Mouse (Mus musculus): ENCODE measurements around the gene Tmcc3.
A peak's percentile ranks its signal among the peaks of the same experiment; 100 is the strongest.

Tmcc3 gene

DNA sequence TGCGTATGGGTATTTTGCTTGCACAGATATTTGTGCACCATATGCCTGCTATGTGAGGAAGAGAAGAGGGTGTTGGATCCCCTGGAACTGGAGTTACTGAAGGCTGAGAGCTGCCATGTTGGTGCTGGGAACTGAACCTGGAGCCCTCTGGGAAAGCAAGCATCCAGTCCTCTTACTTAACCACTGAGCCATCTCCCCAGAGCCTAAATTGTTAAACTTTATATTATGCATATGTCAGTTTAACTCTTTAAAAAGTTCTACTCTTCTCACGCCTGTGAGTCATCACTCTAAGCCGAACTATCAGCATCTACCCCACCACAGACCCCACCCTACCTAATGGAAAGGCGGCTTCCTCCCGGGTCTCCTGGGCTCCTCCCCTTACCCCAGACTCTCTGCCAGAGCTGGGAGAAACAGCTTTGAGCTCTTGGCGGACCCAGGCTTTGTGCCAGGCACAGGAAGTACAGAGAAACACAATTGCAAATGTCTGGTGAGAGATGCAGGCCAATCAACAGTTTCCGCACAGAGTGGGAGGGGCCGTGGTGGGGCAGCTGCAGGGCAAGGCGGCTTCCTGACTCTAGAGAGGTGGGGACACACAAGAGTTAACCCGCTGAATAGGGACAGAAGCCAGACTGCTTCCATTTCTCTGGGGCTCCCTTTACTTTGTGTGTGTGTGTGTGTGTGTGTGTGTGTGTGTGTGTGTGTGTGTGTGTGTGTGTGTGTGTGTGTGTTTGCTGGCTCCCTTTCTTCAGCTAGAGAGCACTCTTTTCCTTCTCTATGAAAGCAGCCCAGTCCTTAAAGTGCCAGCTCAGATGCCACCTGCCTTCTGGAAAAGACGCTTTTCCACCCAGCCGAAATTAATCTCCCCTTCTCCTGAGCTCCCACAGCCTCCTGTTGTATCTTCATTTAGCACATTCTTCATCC, 114.5 kb downstream of the Tmcc3 start:
- DNase-seq: peak; percentile 93

DNA sequence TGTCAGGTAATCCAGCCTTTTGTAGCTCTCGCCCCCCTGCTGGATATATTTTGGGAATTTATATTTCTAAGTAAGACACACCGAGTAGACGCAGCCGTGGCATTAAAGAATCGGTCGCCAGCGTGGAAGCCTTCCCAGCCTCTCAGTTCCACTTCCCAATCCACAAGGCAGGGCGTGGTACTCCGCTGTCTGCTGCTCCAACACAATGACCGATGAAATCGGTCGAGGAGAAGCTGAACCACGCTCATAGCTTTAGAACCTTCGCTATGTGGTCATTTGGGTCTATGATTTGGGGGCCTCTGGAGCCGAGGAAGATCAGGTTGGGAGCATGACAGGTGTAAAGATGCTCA, 115.1 kb downstream of the Tmcc3 start:
- no peak for DNase-seq

DNA sequence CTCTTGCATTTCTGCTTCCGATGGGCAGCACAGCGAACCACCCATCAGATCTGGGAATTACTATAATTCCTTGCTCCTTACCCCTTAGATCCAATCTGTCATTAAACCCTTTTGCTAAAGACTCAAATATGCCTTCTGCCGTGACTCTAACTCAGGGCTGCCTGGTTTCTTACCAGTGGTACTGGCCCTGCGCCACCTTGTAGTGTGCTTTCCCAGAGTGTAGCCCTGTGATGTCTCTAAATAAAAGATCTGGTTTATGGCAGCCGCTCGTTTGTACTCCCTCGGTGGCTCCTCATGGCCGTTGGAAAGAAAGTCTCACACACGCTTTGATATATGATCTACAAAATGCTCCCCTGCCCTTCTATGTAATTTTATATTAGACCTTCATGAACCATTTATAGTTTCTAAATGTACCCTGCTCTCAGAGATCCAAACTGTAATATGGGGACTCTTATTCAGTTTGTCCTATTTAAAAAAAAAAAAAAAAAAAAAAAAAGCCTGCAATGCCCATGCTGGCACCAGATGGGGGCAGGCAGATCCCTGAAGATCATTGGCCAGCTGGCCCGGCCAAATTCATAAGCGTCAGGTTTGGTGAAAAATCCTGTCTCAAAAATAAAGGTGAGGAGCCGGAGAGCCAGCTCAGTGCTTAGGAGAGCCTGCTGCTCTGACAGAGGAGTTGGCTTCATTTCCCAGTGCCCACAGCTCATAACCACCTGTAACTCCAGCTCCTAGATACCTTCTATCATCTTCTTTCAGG, 116.6 kb downstream of the Tmcc3 start:
- no peak for DNase-seq

DNA sequence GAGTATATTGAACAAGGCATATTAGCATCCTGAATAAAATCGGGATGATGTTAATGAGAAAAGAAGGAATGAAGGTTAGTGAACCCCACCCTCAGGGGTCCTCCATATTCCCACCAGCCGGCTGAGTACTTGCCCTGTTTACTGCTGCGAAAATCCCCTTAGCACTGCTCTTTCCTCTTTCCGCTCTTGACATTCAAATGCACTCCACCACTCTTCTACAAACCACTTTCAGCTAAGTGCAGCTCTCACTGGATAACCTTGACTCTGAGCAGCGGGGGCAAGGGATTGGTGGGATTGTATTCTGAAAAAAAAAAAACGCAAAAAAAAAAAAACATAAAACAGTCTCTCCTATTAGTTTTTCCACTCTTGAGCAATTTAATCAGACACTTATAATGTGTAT, 118.8 kb downstream of the Tmcc3 start:
- DNase-seq: no peak

DNA sequence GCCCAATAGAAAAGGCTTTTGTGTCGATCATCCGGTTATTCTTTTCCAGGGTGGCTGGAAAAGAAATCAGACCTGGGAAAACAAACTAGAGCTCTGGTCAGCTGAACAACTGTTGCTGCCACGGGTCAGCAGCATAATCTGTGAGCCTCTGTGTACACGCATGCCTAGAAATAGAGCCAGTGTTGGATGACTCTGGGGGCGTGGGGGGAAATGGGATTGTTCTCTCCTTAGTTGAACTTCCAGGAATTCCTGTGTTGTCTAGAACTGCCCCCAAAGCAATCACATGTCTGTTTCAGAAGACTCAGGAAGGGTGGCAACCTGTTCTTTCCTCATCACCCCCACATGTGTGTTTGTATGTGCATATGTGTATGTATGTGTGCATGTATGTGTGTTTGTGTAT, 121.2 kb downstream of the Tmcc3 start:
- DNase-seq: no peak

DNA sequence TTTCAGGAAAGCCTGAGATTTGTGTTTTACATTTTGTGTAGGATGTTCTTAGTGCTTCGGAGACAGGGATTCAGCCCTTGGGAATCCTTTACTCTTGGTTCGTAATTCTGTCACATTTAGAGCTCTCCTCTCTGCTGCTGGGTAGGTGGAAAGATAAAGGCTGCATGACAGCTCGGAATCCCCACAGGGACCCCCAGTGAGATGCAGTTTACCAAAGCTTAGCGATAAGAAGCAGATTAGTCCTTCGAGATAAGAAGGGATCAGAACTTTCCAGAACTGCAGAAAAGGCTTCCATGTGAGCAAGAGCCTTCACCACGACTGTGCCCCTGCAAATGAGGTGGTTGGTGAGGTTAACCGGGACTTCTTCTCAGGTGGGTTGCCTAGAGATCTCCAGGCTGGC, 122.2 kb downstream of the Tmcc3 start:
- no peak for DNase-seq

DNA sequence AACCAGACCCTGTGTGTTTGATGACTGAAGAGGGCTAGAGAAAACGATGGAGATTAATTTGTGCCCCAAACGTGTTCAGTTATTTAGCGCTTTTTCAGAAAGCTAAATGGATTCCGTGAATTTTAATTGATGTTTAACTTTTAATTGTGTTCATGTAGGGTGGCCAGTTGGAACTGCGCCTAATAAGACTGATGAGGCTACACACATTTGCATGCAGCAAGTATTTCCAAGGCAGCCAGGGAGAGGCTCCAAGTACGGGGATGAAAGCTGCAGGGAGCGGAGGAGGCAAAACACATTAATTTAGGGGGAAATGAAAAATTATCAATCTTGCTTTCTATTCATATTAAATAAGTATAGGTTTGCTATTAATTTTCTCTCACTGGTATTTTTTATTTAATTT, 131.0 kb downstream of the Tmcc3 start:
- DNase-seq: no peak

DNA sequence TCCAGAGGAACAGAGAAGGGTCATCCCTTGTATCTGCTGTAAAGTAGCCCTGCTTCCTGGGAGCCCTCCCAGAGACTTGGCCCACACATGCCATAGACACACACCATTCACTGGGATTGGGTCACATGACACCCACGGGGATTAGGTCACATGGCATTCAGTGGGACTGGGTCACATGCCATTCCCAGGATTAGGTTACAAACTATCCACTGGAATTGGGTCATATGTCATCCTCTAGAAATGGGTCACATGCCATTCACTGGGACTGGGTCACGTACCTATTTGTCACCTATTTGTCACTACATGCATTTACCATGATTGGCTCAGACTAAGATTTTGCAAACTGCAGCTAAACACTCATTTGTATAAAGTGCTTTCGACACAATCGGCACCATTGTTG, 131.7 kb downstream of the Tmcc3 start:
- DNase-seq: no peak

DNA sequence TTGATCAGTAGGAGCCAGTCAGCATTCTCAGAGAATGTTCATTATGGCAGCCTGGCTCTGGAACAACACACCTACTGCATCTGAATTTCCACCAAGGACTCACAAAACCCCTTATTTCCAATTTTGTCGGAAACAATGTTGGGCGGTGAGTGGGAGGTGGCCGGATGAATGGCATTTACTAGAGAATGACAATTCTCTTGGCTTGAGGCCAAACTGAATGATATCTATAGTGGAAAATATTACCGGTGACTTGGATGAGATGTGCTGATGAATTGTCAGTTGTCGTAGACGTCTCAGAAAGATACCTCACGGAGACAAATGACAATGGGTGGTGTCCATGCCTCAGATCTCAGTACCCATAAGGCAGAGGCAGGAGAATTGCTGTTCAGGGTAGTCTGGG, 133.4 kb downstream of the Tmcc3 start:
- no peak for DNase-seq

DNA sequence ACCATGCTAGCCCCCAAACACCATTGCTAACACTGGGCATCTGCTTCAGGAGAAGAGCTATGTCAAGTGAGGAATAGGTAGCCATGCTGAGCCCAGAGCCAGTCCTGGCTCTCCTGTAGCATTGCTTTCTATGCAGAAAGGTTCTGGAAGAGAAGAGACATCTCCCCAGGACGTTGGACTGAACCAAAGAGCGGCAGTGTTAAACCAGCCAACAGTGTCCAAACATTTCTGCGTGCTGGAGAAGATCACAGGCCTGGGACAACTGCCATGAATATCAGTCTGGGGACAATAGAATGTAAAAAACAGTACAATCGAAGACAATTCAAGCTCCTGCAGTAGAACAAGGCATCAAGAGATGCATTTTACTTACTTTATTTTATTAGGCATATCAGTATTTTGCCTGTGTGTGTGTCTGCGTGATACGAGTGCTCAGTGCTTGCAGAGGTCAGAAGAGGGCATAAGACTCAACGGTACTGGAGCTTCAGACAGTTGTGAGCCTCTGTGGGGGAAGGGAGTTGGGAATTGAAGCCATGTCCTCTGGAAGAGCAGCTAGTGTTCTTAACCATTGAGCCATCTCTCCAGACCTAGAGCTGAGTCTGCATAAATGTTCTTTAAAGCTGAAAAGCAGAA, 134.7 kb downstream of the Tmcc3 start:
- no peak for DNase-seq

DNA sequence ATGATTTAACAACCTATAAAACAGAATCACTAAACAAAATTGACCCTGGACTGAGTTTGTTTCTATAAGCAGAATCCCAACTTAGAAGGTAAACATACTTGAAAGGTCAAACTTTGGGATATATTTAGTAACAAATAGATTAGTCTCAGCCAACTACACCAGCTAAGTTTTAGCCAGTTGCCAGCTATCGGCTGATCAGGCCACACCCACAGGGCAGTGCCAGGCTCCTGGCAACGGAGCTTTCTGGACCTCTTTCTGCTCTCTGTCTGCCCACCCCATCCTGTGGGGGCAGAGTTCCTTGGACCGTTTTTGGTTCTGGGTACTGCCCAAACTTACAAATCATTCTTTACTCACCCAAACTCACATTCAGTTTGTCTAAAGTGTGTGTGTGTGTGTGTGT, 137.9 kb downstream of the Tmcc3 start:
- DNase-seq: no peak

DNA sequence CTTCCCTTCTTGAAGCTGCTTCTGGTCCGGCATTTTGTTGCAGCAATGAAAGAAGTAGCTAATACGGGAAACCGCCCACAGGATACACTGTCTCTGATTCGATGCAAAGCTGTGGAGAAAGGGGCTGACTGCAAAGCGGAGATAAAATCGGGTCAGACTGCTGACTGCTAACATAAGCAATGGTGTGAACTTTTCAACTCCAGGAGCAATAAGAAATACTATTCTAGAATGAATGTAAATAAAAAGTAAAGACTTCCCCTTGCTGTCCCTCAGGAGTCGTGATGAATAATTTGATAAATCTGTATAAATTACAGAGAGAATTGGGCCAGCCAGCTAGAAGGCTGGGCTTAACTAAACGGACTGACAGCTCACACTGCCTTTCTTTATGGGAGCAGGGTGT, 139.0 kb downstream of the Tmcc3 start:
- no peak for DNase-seq

DNA sequence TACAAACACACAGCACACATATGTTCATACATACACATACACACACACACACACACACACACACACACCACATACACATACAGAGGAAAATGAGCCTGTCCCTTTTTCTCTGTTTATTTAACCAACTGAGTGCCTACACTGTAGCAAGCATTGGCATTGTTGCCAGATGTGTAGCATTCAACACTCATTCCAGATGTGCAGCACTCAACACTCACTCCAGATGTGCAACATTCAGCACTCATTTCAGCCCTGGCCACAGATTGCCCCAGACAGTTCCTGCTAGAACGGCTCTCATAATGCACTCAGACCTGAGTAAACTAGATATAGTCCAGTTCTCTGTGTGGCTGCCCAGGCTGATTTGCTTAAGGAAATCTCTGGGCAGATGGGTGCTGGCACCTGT, 145.7 kb downstream of the Tmcc3 start:
- no peak for DNase-seq

DNA sequence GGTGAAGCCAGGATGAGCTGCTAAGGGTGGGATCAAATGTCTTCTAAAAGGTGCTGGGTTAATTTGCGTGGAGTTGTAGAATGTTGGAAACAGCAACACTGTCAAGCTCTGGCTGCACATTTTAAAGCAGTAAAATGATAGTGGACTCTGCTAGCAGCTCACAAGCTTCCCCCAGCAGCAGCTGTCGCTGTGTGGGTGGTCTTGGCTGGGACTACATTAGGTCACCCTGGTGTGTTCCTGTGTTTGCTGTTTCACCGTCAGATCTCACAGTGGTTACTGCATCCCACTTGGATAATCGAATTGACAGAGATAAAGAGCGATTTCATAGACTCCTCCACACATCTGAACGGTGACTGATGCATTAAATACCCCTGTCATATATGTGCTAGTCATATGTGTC, 146.9 kb downstream of the Tmcc3 start:
- no peak for DNase-seq

DNA sequence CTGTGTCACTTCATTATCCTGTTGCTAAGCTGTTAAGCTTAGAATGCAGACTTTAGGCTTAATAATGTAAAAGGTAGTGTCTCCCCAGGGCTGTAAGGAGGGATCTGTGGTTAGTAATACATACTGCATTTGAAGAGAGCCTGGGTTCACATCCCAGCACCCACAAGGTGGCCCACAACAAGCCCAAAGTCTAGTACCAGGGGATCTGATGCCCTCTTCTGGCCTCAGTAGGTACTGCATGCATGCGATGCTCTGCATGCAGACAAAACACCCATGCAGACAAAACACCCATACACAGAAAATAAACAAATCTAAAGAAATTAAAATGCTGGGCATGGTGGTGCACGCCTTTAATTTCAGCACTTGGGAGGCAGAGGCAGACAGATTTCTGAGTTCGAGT, 149.6 kb downstream of the Tmcc3 start:
- DNase-seq: peak; percentile 54

DNA sequence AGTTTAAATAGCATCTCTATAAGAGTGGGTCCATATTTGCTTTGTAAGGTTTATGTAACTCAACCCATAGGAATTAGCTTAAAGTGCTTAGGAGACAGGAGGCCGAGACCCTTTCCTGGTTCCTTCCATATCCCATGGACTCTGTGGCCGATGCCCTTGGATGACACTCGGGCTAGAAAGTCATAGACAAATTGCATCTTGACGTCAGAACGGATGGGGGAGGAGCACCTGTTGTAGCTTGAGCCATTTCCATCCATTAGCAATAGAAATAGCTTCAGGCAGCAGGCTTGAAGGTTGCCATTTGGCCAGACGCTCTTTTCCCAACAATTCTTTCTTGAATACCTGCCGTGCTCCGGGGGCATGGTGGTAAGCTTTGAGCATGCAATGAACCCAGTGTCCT, 150.1 kb downstream of the Tmcc3 start:
- DNase-seq: no peak

DNA sequence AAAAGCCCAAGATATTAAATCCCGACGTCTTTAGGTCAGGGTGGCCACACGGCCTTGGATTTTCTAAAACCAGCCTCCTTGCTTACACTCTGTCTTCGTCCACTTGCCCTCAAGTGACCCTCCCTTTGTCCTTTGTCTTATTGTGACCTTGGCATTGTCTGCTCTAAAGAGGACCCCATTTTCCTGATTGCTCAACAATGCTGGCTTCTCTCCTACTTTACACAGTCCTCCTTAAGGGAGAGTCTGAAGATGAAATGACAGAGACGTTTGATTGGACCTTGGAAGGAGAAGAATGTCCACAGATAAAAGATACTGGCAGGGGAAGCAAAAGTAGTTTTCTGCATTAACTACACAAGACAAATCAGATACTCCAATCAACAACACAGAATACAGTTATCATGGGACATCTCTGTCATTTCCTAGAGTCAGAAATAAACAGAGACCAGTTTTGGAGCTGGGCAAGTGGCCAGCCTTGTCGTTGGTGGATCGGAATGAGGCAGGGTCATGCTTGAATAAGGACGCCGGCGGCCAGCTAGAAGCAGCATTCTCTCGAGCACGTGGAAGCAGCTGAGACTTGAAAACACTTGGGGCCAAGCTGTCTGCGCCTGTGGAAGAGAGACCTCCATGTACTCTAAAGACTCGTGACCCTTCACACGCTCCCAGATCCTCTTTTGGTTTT, 150.8 kb downstream of the Tmcc3 start:
- no peak for DNase-seq

DNA sequence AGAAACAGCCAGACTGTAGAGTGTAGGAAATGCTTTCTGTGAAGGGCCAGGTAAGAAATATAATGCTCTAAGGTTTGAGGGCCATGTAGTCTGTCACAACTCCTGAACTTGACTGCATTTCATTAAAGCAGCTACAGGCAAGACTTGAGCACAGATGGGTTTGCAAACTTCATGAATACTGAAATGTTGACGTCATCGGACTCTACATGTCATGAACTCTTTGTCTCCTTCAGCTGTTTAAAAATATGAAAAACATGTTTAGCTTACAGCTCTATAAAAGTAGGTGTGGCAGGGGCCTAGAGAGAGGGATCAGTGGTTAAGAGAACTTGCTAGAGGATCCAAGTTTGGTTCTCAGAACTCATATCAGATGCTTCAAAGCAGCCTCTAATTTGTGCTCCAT, 151.7 kb downstream of the Tmcc3 start:
- no peak for DNase-seq

DNA sequence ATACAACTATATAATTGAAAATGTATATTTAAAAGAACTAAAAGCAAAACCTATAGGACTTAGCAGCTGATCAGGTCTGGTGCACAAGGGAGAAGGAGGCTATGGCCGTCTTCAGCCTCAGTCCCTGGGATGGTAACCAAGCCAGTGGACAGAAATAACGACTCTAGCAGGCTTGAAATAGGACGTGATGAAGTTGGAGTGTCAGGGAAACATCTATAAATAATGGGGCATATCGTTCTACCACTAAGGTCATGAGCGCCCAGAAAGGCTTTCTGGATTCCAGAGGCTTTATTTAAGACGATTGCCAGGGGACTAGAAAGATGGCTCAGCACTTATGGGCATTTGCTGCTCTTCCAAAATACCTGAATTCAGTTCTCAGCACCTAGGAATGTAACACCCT, 153.9 kb downstream of the Tmcc3 start:
- no peak for DNase-seq

DNA sequence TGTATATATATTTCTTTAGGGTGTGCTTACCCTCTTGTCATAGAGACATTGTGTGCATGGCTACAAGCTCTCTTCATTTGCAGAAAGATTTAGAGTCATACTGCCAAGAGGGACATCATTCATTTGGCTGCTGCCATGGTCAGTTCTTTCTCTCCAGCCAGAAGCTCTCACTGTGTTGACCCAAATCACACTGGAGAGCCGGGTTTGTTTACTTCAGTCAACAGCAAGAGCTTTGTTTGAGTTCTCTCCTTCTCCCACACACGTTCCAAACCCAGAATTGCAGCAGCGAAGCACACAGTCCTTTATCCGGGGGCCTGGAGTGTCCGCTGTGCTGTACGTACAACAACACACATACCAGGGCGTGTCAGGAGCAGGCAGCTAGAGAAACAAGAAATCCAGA, 154.6 kb downstream of the Tmcc3 start:
- no peak for DNase-seq

DNA sequence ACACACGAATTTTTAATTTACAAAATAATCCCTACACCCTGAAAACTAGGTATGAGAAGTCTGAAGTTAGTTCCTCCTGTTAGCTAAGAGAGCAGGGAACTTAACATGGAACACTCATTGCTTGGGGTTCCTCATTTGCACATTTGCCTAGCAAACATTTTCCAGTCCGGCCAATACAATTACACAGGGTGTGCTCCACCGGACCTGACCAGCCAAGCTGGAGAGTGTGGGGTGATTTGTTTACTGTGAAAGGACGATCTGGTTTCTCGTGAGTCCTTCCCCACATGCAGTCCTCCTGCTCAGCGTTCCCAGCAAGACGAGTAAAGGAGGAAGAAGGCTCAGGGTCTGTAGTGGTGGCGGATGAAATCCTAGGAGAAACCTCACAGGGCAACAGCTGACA, 159.7 kb downstream of the Tmcc3 start:
- no peak for DNase-seq

DNA sequence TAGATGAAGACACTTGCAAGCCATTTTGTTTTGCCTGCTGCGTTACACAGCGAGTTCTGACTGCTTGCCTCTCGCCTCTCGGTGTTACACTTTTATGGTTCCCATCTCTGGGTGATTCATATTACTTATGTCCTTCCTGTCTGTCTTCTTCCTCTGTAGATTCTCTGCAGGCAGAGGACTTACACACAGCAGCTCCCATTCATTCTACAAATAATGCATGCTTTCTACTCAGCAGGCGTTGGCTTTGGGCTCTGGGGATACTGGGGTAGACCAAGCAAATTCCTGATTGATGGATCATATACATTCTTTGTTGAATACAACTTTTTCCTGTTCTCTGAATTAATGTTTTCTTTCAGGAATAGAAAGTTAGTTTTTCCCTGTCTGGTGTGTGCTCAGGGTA, 161.8 kb downstream of the Tmcc3 start:
- no peak for DNase-seq

DNA sequence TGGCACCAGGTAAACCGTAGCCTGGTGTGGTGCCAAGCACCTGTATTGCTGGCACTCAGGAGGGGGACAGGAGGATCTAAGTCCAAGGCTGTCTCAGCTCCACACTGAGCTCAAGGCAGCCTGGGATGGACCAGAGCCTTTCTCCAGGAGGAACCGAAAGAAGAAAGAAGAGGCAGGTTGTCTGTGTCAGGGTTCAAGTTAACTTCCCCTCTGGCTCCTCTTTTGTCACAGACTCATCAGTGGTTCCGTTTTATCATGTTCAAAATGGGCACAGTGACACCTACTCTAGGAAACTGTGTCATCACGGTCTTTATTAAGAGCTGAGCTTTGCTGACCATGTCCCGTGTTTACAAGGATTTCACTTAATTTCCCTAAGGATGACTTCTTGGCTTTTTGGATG, 162.4 kb downstream of the Tmcc3 start:
- DNase-seq: no peak

All from thymus, postnatal 14 days (tissue).